Mouse (Mus musculus) hematopoietic stem cell, adult 5-6 weeks (primary cell): ENCODE data around the gene Olfr1175-ps. TPM values are rescaled to one million over a fixed set of nuclear protein-coding genes. Genes with fewer than 3 reads are reported as not detected.

Source experiments
- ATAC-seq, 2 experiments: fragments of 125-278 bp in 1 of 2; replicated peaks in 1 of 2; 2 replicates each; pipeline ENCODE4 v1.8.0; 2016 to 2017; ENCODE audit warnings: inconsistent platforms in 2 of 2, mild to moderate bottlenecking in 2 of 2, moderate number of reproducible peaks in 2 of 2, low read depth in 1 of 2, moderate TSS enrichment in 1 of 2; ENCODE audit not compliant: low FRiP score in 2 of 2, poor library complexity in 2 of 2, severe bottlenecking in 2 of 2, insufficient read depth in 1 of 2, low TSS enrichment in 1 of 2
- total RNA-seq: library from RNA; stranded (forward); fragments of 172-1452, 232-1000 nt; gene quantifications from 2 replicates; pipeline ENCODE4 v1.2.3, GENCODE M21; 2017

The Olfr1175-ps gene
- not detected in 2 replicates for total RNA-seq

DNA sequence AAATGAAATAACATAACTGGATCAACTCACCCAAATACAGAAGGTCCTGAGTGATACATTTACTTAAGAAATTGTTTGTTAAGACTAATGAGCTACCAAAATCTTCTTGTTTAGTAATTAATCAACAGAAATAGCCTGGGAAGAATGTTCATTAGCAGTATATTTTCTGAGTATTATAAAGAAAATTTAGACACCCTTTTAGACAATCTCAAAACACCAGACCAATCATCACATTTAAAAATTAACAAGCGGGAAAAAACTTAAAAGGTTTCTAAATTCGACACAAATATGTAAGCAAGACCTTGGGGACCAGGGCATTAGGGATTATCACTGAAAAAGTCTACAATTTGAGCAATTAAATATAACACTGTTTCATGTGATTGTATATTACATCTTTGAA, at the start of gene Olfr1175-ps:
Gene Olfr1175-ps, minus strand, starts transcription at position 101 of the 400 bp plus-strand sequence.
- no peak for ATAC-seq

DNA sequence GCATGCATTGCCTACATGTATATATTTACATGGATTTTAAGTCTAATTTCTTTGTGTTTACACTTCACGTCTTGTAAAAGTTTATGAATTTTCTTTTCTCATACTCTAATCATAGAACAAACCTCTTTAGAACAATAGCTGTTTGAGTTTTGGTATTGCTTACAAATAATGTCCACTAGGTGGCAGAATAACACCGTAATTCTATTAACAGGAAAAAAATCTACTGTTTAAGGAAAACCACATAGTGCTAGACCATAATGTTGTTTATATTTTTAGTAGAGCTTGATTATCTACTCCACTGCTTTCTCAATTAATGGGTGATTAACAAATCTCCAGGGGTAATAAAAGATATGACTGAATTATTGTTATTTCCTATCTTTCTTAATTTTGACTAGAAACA, 29.3 kb upstream of the Olfr1175-ps start:
- ATAC-seq, result 0 out of 4 replicates have a peak, but pooled peaks of 1 of the 2 experiments have one; percentile 59

DNA sequence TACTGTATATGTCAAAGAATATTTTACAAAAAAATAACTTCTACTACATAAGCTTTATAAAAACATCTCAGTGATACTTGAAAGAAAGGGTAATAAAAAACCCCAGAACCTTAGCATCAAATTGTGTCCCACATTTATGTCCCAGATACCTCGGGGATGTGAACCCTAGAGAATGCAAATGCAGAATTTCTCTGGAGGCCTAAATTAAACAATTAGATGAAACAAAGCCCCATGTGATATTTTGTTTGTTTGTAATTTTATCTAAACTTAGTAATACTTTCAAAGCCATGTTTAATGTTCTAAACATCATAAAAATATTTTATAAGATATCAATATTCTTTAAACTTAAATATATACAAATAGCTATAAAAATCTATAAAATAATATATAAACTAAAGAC, 19.4 kb upstream of the Olfr1175-ps start, which contains the start of gene Olfr1177-ps:
Gene Olfr1177-ps, minus strand, starts transcription at position 101 of the 400 bp plus-strand sequence.
- ATAC-seq, result no peak

DNA sequence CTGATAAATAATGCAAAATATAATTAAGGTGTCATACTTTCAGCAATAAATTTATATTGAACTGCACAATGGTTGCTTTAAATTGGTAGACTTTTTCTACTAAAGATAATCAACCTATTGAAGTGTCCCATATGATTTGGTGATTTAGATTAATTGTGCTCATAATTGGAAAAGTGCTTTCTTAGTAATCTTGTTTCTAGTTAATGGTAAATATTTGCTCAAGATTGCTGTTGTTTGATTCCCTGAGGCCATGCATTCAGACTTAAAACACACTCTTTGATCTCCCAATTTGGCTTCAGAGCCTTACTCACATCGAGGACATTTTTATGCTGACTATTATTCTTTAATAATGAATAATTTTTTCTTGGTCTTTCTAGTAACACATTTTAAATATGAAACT, 9.4 kb upstream of the Olfr1175-ps start, which contains the start of gene Olfr1176:
Gene Olfr1176, plus strand, starts transcription at position 301 of the 400 bp plus-strand sequence.
- no peak for ATAC-seq

DNA sequence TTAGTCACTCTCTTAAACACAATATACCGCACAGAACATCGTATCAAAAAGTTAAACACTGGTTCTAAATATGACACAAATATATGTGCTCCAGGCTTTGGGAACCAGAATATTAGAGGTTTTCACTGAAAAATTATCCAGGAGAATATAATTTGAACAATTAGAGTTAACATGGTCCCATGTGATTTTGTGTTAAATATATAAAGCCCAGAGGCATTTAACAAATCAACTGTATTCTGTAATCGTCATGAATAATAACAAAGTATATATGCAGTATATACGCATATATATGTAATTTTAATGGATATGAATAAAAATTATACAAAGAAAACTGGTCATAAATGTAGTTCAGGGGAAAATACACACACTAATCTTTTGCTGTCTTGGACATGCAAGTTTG, 12.0 kb downstream of the Olfr1175-ps start, which contains the start of gene Olfr1174-ps:
Gene Olfr1174-ps, minus strand, starts transcription at position 101 of the 400 bp plus-strand sequence.
- no peak for ATAC-seq

DNA sequence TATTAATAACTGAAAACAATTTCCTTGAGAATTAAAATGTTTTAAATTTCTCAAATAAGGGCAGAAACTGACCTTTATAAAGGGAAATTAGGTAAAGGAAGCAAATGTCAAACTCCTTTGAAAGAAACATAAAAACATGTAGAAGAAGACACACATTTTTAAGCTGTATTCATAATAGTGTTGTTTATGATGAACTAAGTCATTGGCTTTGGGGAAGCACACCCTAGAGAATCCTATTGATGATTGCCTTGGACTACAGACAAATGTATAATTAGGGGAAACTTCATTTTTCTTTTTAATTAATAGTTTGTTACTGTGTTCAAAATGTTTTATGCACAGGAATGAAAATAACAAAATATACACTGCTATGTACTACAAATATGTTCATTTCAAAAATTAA, 47.2 kb downstream of the Olfr1175-ps start, which contains the start of gene Olfr1173:
Gene Olfr1173, minus strand, starts transcription at position 101 of the 400 bp plus-strand sequence.
- no peak for ATAC-seq

Other genes starting within 250 kb of the Olfr1175-ps start
- gene Olfr1164, start 233.2 kb downstream of the Olfr1175-ps start, total RNA-seq, result not detected in 2 replicates
- not detected in 2 replicates for gene Olfr1166, start 198.9 kb downstream of the Olfr1175-ps start, total RNA-seq
- not detected in 2 replicates for gene Olfr1167, start 172.0 kb downstream of the Olfr1175-ps start, total RNA-seq
- gene Olfr1168, start 145.3 kb downstream of the Olfr1175-ps start, total RNA-seq, result not detected in 2 replicates
- gene Olfr1170, start 98.9 kb downstream of the Olfr1175-ps start, total RNA-seq, result not detected in 2 replicates
- gene Olfr1173, start 47.3 kb downstream of the Olfr1175-ps start, total RNA-seq, result not detected in 2 replicates
- not detected in 2 replicates for gene Olfr1174-ps, start 12.1 kb downstream of the Olfr1175-ps start, total RNA-seq
- gene Olfr1176, start 9.5 kb upstream of the Olfr1175-ps start, total RNA-seq, result not detected in 2 replicates
- not detected in 2 replicates for gene Olfr1177-ps, start 19.3 kb upstream of the Olfr1175-ps start, total RNA-seq
- not detected in 2 replicates for gene Olfr1178, start 59.8 kb upstream of the Olfr1175-ps start, total RNA-seq
- gene Olfr1179, start 79.2 kb upstream of the Olfr1175-ps start, total RNA-seq, result not detected in 2 replicates
- gene Olfr1180, start 91.9 kb upstream of the Olfr1175-ps start, total RNA-seq, result not detected in 2 replicates
- not detected in 2 replicates for gene Olfr1181, start 99.0 kb upstream of the Olfr1175-ps start, total RNA-seq
- gene Gm13757, start 121.9 kb upstream of the Olfr1175-ps start, total RNA-seq, result not detected in 2 replicates
- gene Olfr1183, start 127.7 kb upstream of the Olfr1175-ps start, total RNA-seq, result not detected in 2 replicates
- gene Olfr1184, start 156.4 kb upstream of the Olfr1175-ps start, total RNA-seq, result not detected in 2 replicates
- gene Olfr1185-ps1, start 166.1 kb upstream of the Olfr1175-ps start, total RNA-seq, result not detected in 2 replicates
- gene Olfr1186, start 191.3 kb upstream of the Olfr1175-ps start, total RNA-seq, result not detected in 2 replicates
- not detected in 2 replicates for gene Olfr1188, start 229.7 kb upstream of the Olfr1175-ps start, total RNA-seq